Mouse (Mus musculus) kidney, embryonic 16.5 days (tissue): ENCODE data around the gene Spdye4c. TPM values are rescaled to one million over a fixed set of nuclear protein-coding genes. Genes with fewer than 3 reads are reported as not detected.

ENCODE experiments used
- ATAC-seq: fragments of 200-750 bp; cut with Nextera tagmentation; 2 replicates; pipeline ENCODE4 v1.8.0; 2017; ENCODE audit warnings: moderate TSS enrichment; ENCODE audit not compliant: low FRiP score, low TSS enrichment
- H3K27ac ChIP-seq: fragments of 300-500 bp; sonication (generic); 2 replicates; pipeline ENCODE4 v1.5.1; 2014; ENCODE audit warnings: low read length
- H3K27me3 ChIP-seq: fragments of 300-500 bp; sonication (generic); 2 replicates; pipeline ENCODE4 v1.6.1; 2014; ENCODE audit warnings: low read length, control low read depth, mixed read lengths; ENCODE audit not compliant: insufficient read depth
- H3K36me3 ChIP-seq: fragments of 300-500 bp; sonication (generic); 2 replicates; pipeline ENCODE4 v1.6.1; 2014; ENCODE audit warnings: low read length, control low read depth, mixed read lengths; ENCODE audit not compliant: insufficient read depth
- H3K4me1 ChIP-seq: fragments of 300-500 bp; sonication (generic); 2 replicates; pipeline ENCODE4 v1.6.1; 2014; ENCODE audit warnings: low read length, control low read depth, mixed read lengths; ENCODE audit not compliant: insufficient read depth
- H3K4me2 ChIP-seq: fragments of 300-500 bp; sonication (generic); replicated peaks from 2 replicates; pipeline ENCODE4 v1.6.1; 2014; ENCODE audit warnings: low read depth, low read length
- H3K4me3 ChIP-seq: fragments of 300-500 bp; sonication (generic); 2 replicates; pipeline ENCODE4 v1.5.1; 2014; ENCODE audit warnings: mild to moderate bottlenecking, low read length
- H3K9ac ChIP-seq: fragments of 300-500 bp; sonication (generic); replicated peaks from 2 replicates; pipeline ENCODE4 v1.6.1; 2014; ENCODE audit warnings: low read length
- H3K9me3 ChIP-seq: fragments of 300-500 bp; sonication (generic); 2 replicates; pipeline ENCODE4 v1.6.1; 2016; ENCODE audit warnings: low read length, control low read depth
- WGBS: fragments of 180-500 bp; shearing (Covaris S2); extraction: QIAGEN DNeasy Blood & Tissue Kit; methylation state at CpG from one replicate; pipeline ENCODE4 v1.1.7; 2014; 5-methylcytosine and 5-hydroxymethylcytosine counted together
- polyA plus RNA-seq: library from polyadenylated mRNA; unstranded; fragments of >200 nt; fragmentation: Nextera tagmentation; extraction: Ambion mirVana; gene quantifications from 2 replicates; pipeline ENCODE4 v1.2.1, GENCODE M21; 2015

Spdye4c gene
- polyA plus RNA-seq: not detected in 2 replicates

GRCm38 (mm10) chr2:128590909-128591308 lies at the start of gene Spdye4c:
Spdye4c (plus strand) TSS chr2:128591209.
- 92% methylated on average over 3 of the region's 3 CpGs for WGBS
- ATAC-seq: no peak

GRCm38 (mm10) chr2:128543495-128543894 lies 47.5 kb upstream of the Spdye4c start:
- H3K9me3 ChIP-seq: peaks cover 9% of the 10 kb centered on the region
- no peak overlapping the region for H3K27ac ChIP-seq
- no peaks in the 10 kb centered on the region for H3K4me1 ChIP-seq
- no peak overlapping the region for H3K4me2 ChIP-seq
- H3K27me3 ChIP-seq: no peaks in the 10 kb centered on the region
- no peak for ATAC-seq
- WGBS: 62% methylated on average over 8 of the region's 8 CpGs
- H3K4me3 ChIP-seq: no peak overlapping the region
- H3K9ac ChIP-seq: no peak overlapping the region
- H3K36me3 ChIP-seq: no peaks in the 10 kb centered on the region

More at GRCm38 (mm10) chr2:128590909-128591308, at the start of gene Spdye4c:
- H3K9me3 ChIP-seq: no peaks in the 10 kb centered on the region
- H3K27me3 ChIP-seq: no peaks in the 10 kb centered on the region
- no peaks in the 10 kb centered on the region for H3K4me1 ChIP-seq
- no peak within 1 kb of the TSS for H3K4me3 ChIP-seq
- no peak within 1 kb of the TSS for H3K9ac ChIP-seq
- no peak within 1 kb of the TSS for H3K4me2 ChIP-seq
- no peak within 1 kb of the TSS for H3K27ac ChIP-seq
- no peaks in the 10 kb centered on the region for H3K36me3 ChIP-seq

- Histone ChIP-seq H3K4me2 (no peak overlapping the region), H3K27me3 (no peaks in the 10 kb centered on the region), H3K27ac (no peak overlapping the region), H3K4me1 (peaks cover 1% of the 10 kb centered on the region; the same call in 1 of the 2 replicates), H3K36me3 (no peaks in the 10 kb centered on the region), H3K4me3 (no peak overlapping the region), H3K9me3 (peaks cover 9% of the 10 kb centered on the region), H3K9ac (no peak overlapping the region)
- ATAC-seq: no peak
- WGBS: 53% methylated on average over 5 of the region's 5 CpGs
Observed at GRCm38 (mm10) chr2:128544421-128545137, 46.4 kb upstream of the Spdye4c start.

GRCm38 (mm10) chr2:128545447-128545846 lies 45.6 kb upstream of the Spdye4c start:
- ATAC-seq: no peak
- H3K27me3 ChIP-seq: no peaks in the 10 kb centered on the region
- peaks cover 5% of the 10 kb centered on the region; the same call in 1 of the 2 replicates for H3K4me1 ChIP-seq
- no peak overlapping the region for H3K4me3 ChIP-seq
- no peak overlapping the region for H3K4me2 ChIP-seq
- H3K36me3 ChIP-seq: no peaks in the 10 kb centered on the region
- no peak overlapping the region for H3K27ac ChIP-seq
- no peak overlapping the region for H3K9ac ChIP-seq
- 49% methylated on average over 7 of the region's 7 CpGs for WGBS
- peaks cover 6% of the 10 kb centered on the region for H3K9me3 ChIP-seq

GRCm38 (mm10) chr2:128547079-128547478 lies 43.9 kb upstream of the Spdye4c start:
- WGBS: 69% methylated on average over 10 of the region's 10 CpGs
- H3K36me3 ChIP-seq: no peaks in the 10 kb centered on the region
- no peak overlapping the region for H3K4me3 ChIP-seq
- no peak overlapping the region for H3K27ac ChIP-seq
- H3K4me1 ChIP-seq: peaks cover 5% of the 10 kb centered on the region; the same call in 1 of the 2 replicates
- ATAC-seq: no peak
- peaks cover 4% of the 10 kb centered on the region; the same call in 1 of the 2 replicates for H3K9me3 ChIP-seq
- no peak overlapping the region for H3K9ac ChIP-seq
- no peak overlapping the region for H3K4me2 ChIP-seq
- H3K27me3 ChIP-seq: no peaks in the 10 kb centered on the region

- peak; percentile 80 for ATAC-seq
- H3K9ac ChIP-seq: no peak overlapping the region
Observed at GRCm38 (mm10) chr2:128548262-128548661, 42.7 kb upstream of the Spdye4c start.

GRCm38 (mm10) chr2:128549561-128549960 lies 41.4 kb upstream of the Spdye4c start:
- Histone ChIP-seq H3K4me1 (peaks cover 5% of the 10 kb centered on the region; the same call in 1 of the 2 replicates), H3K27me3 (no peaks in the 10 kb centered on the region), H3K27ac (no peak overlapping the region), H3K9me3 (peaks cover 4% of the 10 kb centered on the region; the same call in 1 of the 2 replicates), H3K36me3 (no peaks in the 10 kb centered on the region), H3K9ac (no peak overlapping the region), H3K4me2 (no peak overlapping the region), H3K4me3 (no peak overlapping the region)
- WGBS: 21% methylated on average over 7 of the region's 7 CpGs
- ATAC-seq: peak; percentile 49

More at GRCm38 (mm10) chr2:128548262-128548661, 42.7 kb upstream of the Spdye4c start:
- no peaks in the 10 kb centered on the region for H3K27me3 ChIP-seq
- 63% methylated on average over 2 of the region's 2 CpGs for WGBS
- peaks cover 5% of the 10 kb centered on the region; the same call in 1 of the 2 replicates for H3K4me1 ChIP-seq
- no peak overlapping the region for H3K4me2 ChIP-seq
- no peak overlapping the region for H3K27ac ChIP-seq
- peaks cover 4% of the 10 kb centered on the region; the same call in 1 of the 2 replicates for H3K9me3 ChIP-seq
- no peaks in the 10 kb centered on the region for H3K36me3 ChIP-seq
- no peak overlapping the region for H3K4me3 ChIP-seq

GRCm38 (mm10) chr2:128549963-128550362 lies 41.0 kb upstream of the Spdye4c start:
- no peak overlapping the region for H3K9ac ChIP-seq
- H3K4me2 ChIP-seq: no peak overlapping the region
- no peak overlapping the region for H3K27ac ChIP-seq
- 0 out of 2 replicates have a peak, but pooled peaks have one; percentile 8 for ATAC-seq
- H3K36me3 ChIP-seq: no peaks in the 10 kb centered on the region
- H3K27me3 ChIP-seq: no peaks in the 10 kb centered on the region
- peaks cover 5% of the 10 kb centered on the region; the same call in 1 of the 2 replicates for H3K4me1 ChIP-seq
- peaks cover 4% of the 10 kb centered on the region; the same call in 1 of the 2 replicates for H3K9me3 ChIP-seq
- WGBS: 24% methylated on average over 6 of the region's 6 CpGs
- no peak overlapping the region for H3K4me3 ChIP-seq

- no peak for ATAC-seq
- Histone ChIP-seq H3K27me3 (no peaks in the 10 kb centered on the region), H3K9ac (no peak overlapping the region), H3K9me3 (no peaks in the 10 kb centered on the region), H3K4me3 (no peak overlapping the region), H3K4me2 (no peak overlapping the region), H3K36me3 (no peaks in the 10 kb centered on the region), H3K27ac (no peak overlapping the region), H3K4me1 (peaks cover 5% of the 10 kb centered on the region; the same call in 1 of the 2 replicates)
- WGBS: 76% methylated on average over 8 of the region's 8 CpGs
Observed at GRCm38 (mm10) chr2:128552080-128552791, 38.8 kb upstream of the Spdye4c start.
